Mouse (Mus musculus): Measurements from ENCODE around the gene Mup11. TPM values are rescaled to one million over a fixed set of nuclear protein-coding genes. Genes with fewer than 3 reads are reported as not detected.
"Not testable (repeated sequence)": the region's sequence is repeated elsewhere in the genome, so short reads cannot be mapped to it uniquely, and the experiment has no call there.

Mup11 gene
- total RNA-seq (2012; rRNA removed) (not detected in 2 replicates), total RNA-seq (2014; rRNA removed) (not detected in 2 replicates), polyA plus RNA-seq (2012; ENCODE audit: insufficient read length, low read depth) (not detected in 2 replicates)

GRCm38 (mm10) chr4:60662311-60662710, at the start of gene Mup11:
Gene Mup11 (minus strand): TSS chr4:60662411.
- in situ Hi-C loops (cut with MboI; ENCODE audit: low pct_ligation_motif_present, low pct_unique_long_range_greater_than_20kb, low sequenced_read_pairs); H3K36me3 ChIP-seq (replicated peaks in 1 of 2; ENCODE audit: control insufficient read depth in 1 of 2, insufficient read depth in 1 of 2, low read length in 1 of 2); H3K27ac ChIP-seq (ENCODE audit: insufficient read depth, low read depth); dilution Hi-C loops (cut with MboI; ENCODE audit: extremely low pct_ligation_motif_present, extremely low pct_unique_long_range_greater_than_20kb, low sequenced_read_pairs); H3K9ac ChIP-seq (ENCODE audit: insufficient read depth, low read depth); H3K9me3 ChIP-seq (replicated peaks; ENCODE audit: low read length); H3K79me2 ChIP-seq (replicated peaks; ENCODE audit: control insufficient read depth, extremely low read depth, insufficient read depth, poor library complexity, severe bottlenecking); DNase-seq (ENCODE audit: extremely low read depth); H3K4me1 ChIP-seq (ENCODE audit: control insufficient read depth in 1 of 2, insufficient read depth in 2 of 2); H3K4me2 ChIP-seq (ENCODE audit: insufficient read depth, low read depth, poor library complexity, severe bottlenecking); H3K27me3 ChIP-seq (replicated peaks); H3K4me3 ChIP-seq (replicated peaks in 1 of 3; ENCODE audit: low read depth in 2 of 3, low read length in 2 of 3, poor library complexity in 1 of 3): not testable (repeated sequence)

Other genes with a start within 250 kb of the Mup11 start
- not detected in 2 replicates for gene Mup9, start 240.5 kb downstream of the Mup11 start, total RNA-seq (2012; rRNA removed)
- gene Mup9, start 240.5 kb downstream of the Mup11 start, total RNA-seq (2014; rRNA removed) = not detected in 2 replicates
- gene Mup9, start 240.5 kb downstream of the Mup11 start, polyA plus RNA-seq (2012; ENCODE audit: insufficient read length, low read depth) = not detected in 2 replicates
- not detected in 2 replicates for gene Mup1, start 160.5 kb downstream of the Mup11 start, total RNA-seq (2012; rRNA removed)
- gene Mup1, start 160.5 kb downstream of the Mup11 start, total RNA-seq (2014; rRNA removed) = not detected in 2 replicates
- not detected in 2 replicates for gene Mup1, start 160.5 kb downstream of the Mup11 start, polyA plus RNA-seq (2012; ENCODE audit: insufficient read length, low read depth)
- not detected in 2 replicates for gene Mup10, start 80.2 kb downstream of the Mup11 start, total RNA-seq (2012; rRNA removed)
- gene Mup10, start 80.2 kb downstream of the Mup11 start, total RNA-seq (2014; rRNA removed) = not detected in 2 replicates
- not detected in 2 replicates for gene Mup10, start 80.2 kb downstream of the Mup11 start, polyA plus RNA-seq (2012; ENCODE audit: insufficient read length, low read depth)
- gene Mup12, start 78.9 kb upstream of the Mup11 start, total RNA-seq (2012; rRNA removed) = not detected in 2 replicates
- gene Mup12, start 78.9 kb upstream of the Mup11 start, total RNA-seq (2014; rRNA removed) = not detected in 2 replicates
- gene Mup12, start 78.9 kb upstream of the Mup11 start, polyA plus RNA-seq (2012; ENCODE audit: insufficient read length, low read depth) = not detected in 2 replicates
- not detected in 2 replicates for gene Mup22, start 159.1 kb upstream of the Mup11 start, total RNA-seq (2012; rRNA removed)
- not detected in 2 replicates for gene Mup22, start 159.1 kb upstream of the Mup11 start, total RNA-seq (2014; rRNA removed)
- gene Mup22, start 159.1 kb upstream of the Mup11 start, polyA plus RNA-seq (2012; ENCODE audit: insufficient read length, low read depth) = not detected in 2 replicates